Mouse (Mus musculus): ENCODE results near the gene Nek11. TPM values are rescaled to one million over a fixed set of nuclear protein-coding genes. Genes with fewer than 3 reads are reported as not detected.

The Nek11 gene
- polyA plus RNA-seq, 1 experiment from 2014 or later = 2.8 TPM

DNA sequence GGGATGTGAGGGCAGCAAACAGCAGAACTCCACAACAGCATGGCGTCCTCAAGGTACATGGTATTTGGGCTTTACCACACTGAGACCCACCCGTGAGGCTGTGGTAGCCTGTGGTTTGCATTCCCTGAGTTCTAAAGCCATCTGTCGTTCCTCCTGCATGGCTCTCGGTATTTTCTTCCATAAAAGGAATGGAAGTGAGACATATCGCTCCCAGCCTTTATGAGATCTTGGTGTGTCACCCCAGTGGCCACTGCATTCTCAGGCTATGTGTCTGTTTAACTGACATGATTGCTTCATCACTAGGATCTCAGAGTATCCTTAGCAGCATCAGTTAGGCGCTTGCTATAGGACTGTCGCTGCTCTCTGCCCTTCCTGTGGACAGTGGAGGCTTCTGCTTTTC lies 18.9 kb downstream of the Nek11 start:
- no peak for ATAC-seq (ENCODE audit: low FRiP score)
- no peak for DNase-seq (ENCODE audit: low spot score)
- WGBS = 85% methylated on average over 7 of the region's 7 CpGs
- H3K27ac ChIP-seq (ENCODE audit: low read depth, low read length) = no peak overlapping the region
- no peaks in the 10 kb centered on the region for H3K27me3 ChIP-seq (ENCODE audit: control insufficient read depth, insufficient read depth, low read length)
- H3K4me1 ChIP-seq (replicated peaks; ENCODE audit: control insufficient read depth, insufficient read depth, low read length) = no peaks in the 10 kb centered on the region
- no peak overlapping the region for H3K9ac ChIP-seq (ENCODE audit: low read depth, low read length)
- no peaks in the 10 kb centered on the region for H3K36me3 ChIP-seq (ENCODE audit: control insufficient read depth, insufficient read depth, low read length)
- no peak overlapping the region for H3K4me2 ChIP-seq (replicated peaks; ENCODE audit: low read depth, low read length)
- no peaks in the 10 kb centered on the region for H3K9me3 ChIP-seq (ENCODE audit: control insufficient read depth, low read length)
- H3K4me3 ChIP-seq (ENCODE audit: low read depth, low read length) = no peak overlapping the region

DNA sequence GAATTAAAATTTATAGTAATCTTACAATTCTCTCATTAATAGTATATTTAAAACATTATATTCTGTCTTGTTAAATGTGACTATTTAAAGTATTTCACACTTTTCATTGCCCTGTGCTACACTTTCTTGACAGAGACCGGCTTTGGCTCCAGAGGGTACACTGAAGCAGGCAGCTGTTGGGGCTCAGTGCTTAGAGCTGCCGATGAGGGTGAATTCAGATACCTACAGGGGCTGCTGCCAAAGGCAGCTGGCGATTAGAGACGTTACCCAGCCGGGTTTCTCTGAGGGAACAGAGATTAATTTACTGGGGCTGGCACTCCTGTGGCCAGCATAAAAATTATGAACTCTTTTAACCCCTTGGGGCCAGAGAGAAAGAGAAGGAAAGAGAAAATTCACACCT lies 21.0 kb downstream of the Nek11 start:
- H3K4me2 ChIP-seq (replicated peaks; ENCODE audit: low read depth, low read length) = no peak overlapping the region
- H3K4me3 ChIP-seq (ENCODE audit: low read depth, low read length) = no peak overlapping the region
- no peaks in the 10 kb centered on the region for H3K27me3 ChIP-seq (ENCODE audit: control insufficient read depth, insufficient read depth, low read length)
- H3K4me1 ChIP-seq (replicated peaks; ENCODE audit: control insufficient read depth, insufficient read depth, low read length) = no peaks in the 10 kb centered on the region
- 72% methylated on average over 5 of the region's 5 CpGs for WGBS
- ATAC-seq (ENCODE audit: low FRiP score) (no peak), DNase-seq (ENCODE audit: low spot score) (no peak)
- H3K9me3 ChIP-seq (ENCODE audit: control insufficient read depth, low read length) = no peaks in the 10 kb centered on the region
- H3K27ac ChIP-seq (ENCODE audit: low read depth, low read length) = no peak overlapping the region
- H3K9ac ChIP-seq (ENCODE audit: low read depth, low read length) = no peak overlapping the region
- no peaks in the 10 kb centered on the region for H3K36me3 ChIP-seq (ENCODE audit: control insufficient read depth, insufficient read depth, low read length)

DNA sequence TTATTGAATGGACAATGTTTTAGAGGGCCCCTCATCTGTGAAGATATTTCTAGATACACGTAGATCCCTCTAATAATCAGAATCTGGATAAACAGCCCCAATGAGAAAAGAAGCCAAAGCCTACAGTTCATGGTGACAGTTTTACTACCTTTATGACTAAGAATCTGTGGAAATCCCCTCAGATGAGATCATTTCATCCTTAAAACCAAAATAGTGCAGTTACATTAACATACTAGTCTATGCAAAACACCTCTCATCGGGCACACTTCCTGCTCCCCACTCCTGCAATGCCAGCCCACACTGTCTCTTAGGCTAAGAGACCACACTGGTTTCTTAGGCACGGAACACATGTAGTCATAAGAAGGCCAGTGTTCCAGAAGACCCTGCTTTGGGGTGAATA lies 26.7 kb downstream of the Nek11 start:
- no peak overlapping the region for H3K4me2 ChIP-seq (replicated peaks; ENCODE audit: low read depth, low read length)
- no peak overlapping the region for H3K4me3 ChIP-seq (ENCODE audit: low read depth, low read length)
- H3K9ac ChIP-seq (ENCODE audit: low read depth, low read length) = no peak overlapping the region
- no peaks in the 10 kb centered on the region for H3K27me3 ChIP-seq (ENCODE audit: control insufficient read depth, insufficient read depth, low read length)
- no peak overlapping the region for H3K27ac ChIP-seq (ENCODE audit: low read depth, low read length)
- WGBS = 86% methylated on average over 3 of the region's 3 CpGs
- ATAC-seq (ENCODE audit: low FRiP score) (no peak), DNase-seq (ENCODE audit: low spot score) (no peak)
- no peaks in the 10 kb centered on the region for H3K36me3 ChIP-seq (ENCODE audit: control insufficient read depth, insufficient read depth, low read length)
- no peaks in the 10 kb centered on the region for H3K4me1 ChIP-seq (replicated peaks; ENCODE audit: control insufficient read depth, insufficient read depth, low read length)
- no peaks in the 10 kb centered on the region for H3K9me3 ChIP-seq (ENCODE audit: control insufficient read depth, low read length)

DNA sequence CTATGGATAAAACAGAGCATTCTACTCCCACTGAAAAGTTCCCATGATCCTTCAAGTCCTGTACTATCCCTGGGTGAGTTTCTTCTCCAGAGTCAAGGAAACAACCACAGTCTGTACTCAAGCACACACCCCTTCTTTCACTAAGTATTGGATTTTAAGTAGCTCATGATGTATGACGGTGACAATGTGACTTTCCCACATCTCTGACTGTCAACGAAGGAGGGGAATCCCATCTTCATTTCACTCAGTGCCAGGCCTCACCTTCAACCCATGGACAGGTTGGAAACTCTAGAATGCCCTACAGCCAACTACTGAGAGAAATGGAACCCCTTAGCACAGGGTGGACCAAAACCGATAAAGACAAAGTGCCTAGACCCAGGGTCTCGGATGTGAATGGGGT lies 29.1 kb downstream of the Nek11 start:
- ATAC-seq (ENCODE audit: low FRiP score) = no peak
- 90% methylated on average over 4 of the region's 4 CpGs for WGBS
- H3K9me3 ChIP-seq (ENCODE audit: control insufficient read depth, low read length) = no peaks in the 10 kb centered on the region
- no peaks in the 10 kb centered on the region for H3K36me3 ChIP-seq (ENCODE audit: control insufficient read depth, insufficient read depth, low read length)
- no peak overlapping the region for H3K27ac ChIP-seq (ENCODE audit: low read depth, low read length)
- DNase-seq (ENCODE audit: low spot score) = no peak
- H3K4me2 ChIP-seq (replicated peaks; ENCODE audit: low read depth, low read length) = no peak overlapping the region
- no peak overlapping the region for H3K4me3 ChIP-seq (ENCODE audit: low read depth, low read length)
- H3K4me1 ChIP-seq (replicated peaks; ENCODE audit: control insufficient read depth, insufficient read depth, low read length) = no peaks in the 10 kb centered on the region
- no peaks in the 10 kb centered on the region for H3K27me3 ChIP-seq (ENCODE audit: control insufficient read depth, insufficient read depth, low read length)
- no peak overlapping the region for H3K9ac ChIP-seq (ENCODE audit: low read depth, low read length)

DNA sequence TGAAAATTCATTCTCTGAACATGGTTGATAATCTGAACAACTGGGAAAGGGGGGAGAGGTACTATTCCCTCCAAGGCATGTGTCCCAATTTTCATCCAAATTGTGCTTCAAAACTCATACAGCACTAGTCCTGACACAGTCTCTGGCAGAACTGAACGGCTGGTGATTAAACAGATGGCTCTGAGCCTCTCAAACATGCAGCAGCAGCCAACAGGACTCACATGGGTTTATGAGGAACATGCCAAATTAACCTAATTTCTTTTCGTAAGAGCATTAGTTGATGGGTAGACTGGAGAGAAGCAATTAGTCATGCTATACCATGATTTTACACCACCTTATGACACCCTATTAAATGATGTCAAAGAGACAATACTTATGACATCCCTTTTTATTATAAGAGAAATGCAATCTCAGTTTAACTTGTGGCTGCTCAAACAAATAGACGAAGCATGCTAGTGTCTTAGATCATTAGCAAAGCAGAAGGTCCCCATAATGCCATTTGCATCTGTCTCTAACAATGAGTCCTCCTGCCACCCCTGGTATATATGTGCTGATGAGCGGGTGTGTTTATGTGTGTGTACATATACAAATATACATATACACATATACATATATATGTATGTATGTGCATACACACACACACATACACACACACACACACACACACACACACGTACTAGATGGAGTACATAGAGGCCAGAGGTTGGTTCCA lies 31.6 kb downstream of the Nek11 start:
- ATAC-seq (ENCODE audit: low FRiP score) (no peak), DNase-seq (ENCODE audit: low spot score) (no peak)
- WGBS = 73% methylated on average over 5 of the region's 5 CpGs
- no peaks in the 10 kb centered on the region for H3K36me3 ChIP-seq (ENCODE audit: control insufficient read depth, insufficient read depth, low read length)
- H3K9ac ChIP-seq (ENCODE audit: low read depth, low read length) = no peak overlapping the region
- no peak overlapping the region for H3K4me2 ChIP-seq (replicated peaks; ENCODE audit: low read depth, low read length)
- H3K9me3 ChIP-seq (ENCODE audit: control insufficient read depth, low read length) = no peaks in the 10 kb centered on the region
- H3K4me3 ChIP-seq (ENCODE audit: low read depth, low read length) = no peak overlapping the region
- no peak overlapping the region for H3K27ac ChIP-seq (ENCODE audit: low read depth, low read length)
- no peaks in the 10 kb centered on the region for H3K4me1 ChIP-seq (replicated peaks; ENCODE audit: control insufficient read depth, insufficient read depth, low read length)
- no peaks in the 10 kb centered on the region for H3K27me3 ChIP-seq (ENCODE audit: control insufficient read depth, insufficient read depth, low read length)

DNA sequence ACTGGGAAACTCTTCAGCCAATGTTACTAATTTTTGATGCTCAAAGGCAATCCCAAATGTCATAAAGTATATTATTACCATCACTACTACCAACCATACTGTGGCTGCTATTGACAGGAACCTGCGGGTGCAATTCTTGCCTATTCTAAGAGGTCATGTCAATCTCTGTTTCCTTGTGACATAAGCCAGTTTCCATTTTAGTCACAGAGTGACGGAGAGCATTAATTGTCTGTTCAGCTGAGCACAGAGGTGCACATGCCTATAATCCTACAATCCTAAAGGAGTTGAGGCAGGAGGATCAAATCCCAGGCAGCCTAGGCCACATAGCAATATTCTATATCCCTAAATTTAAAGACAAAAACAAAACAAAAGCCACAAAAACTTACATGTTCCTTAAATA lies 33.1 kb downstream of the Nek11 start:
- Histone ChIP-seq H3K27me3 (ENCODE audit: control insufficient read depth, insufficient read depth, low read length) (no peaks in the 10 kb centered on the region), H3K9ac (ENCODE audit: low read depth, low read length) (no peak overlapping the region), H3K9me3 (ENCODE audit: control insufficient read depth, low read length) (no peaks in the 10 kb centered on the region), H3K4me1 (replicated peaks; ENCODE audit: control insufficient read depth, insufficient read depth, low read length) (no peaks in the 10 kb centered on the region), H3K4me3 (ENCODE audit: low read depth, low read length) (no peak overlapping the region), H3K4me2 (replicated peaks; ENCODE audit: low read depth, low read length) (no peak overlapping the region), H3K36me3 (ENCODE audit: control insufficient read depth, insufficient read depth, low read length) (no peaks in the 10 kb centered on the region), H3K27ac (ENCODE audit: low read depth, low read length) (no peak overlapping the region)
- DNase-seq (ENCODE audit: low spot score) (no peak), ATAC-seq (ENCODE audit: low FRiP score) (no peak)
- WGBS = 95% methylated on average over 2 of the region's 2 CpGs

DNA sequence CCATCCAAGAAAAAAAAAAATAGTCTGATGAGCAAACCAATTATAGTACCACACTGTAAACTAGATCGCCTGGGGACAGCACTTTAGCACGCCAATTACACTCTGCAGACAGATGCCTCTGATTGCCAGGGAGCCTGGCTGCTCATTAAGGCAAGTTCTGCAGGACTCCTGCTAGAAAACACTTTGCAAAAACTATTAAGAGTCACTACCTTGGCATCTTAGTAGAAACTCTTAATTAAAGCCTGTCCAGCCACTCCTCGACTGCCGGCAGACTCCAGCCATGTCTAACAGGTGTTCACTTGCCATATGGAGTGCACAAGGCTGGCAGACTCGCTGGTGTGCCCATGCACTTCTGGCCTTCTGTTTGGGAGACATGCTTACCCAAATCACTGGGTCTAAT lies 46.3 kb downstream of the Nek11 start:
- Histone ChIP-seq H3K4me2 (replicated peaks; ENCODE audit: low read depth, low read length) (no peak overlapping the region), H3K27me3 (ENCODE audit: control insufficient read depth, insufficient read depth, low read length) (no peaks in the 10 kb centered on the region), H3K27ac (ENCODE audit: low read depth, low read length) (no peak overlapping the region), H3K36me3 (ENCODE audit: control insufficient read depth, insufficient read depth, low read length) (no peaks in the 10 kb centered on the region), H3K9ac (ENCODE audit: low read depth, low read length) (no peak overlapping the region), H3K9me3 (ENCODE audit: control insufficient read depth, low read length) (no peaks in the 10 kb centered on the region), H3K4me1 (replicated peaks; ENCODE audit: control insufficient read depth, insufficient read depth, low read length) (no peaks in the 10 kb centered on the region), H3K4me3 (ENCODE audit: low read depth, low read length) (no peak overlapping the region)
- no peak for ATAC-seq (ENCODE audit: low FRiP score)
- DNase-seq (ENCODE audit: low spot score) = no peak
- 74% methylated on average over 5 of the region's 5 CpGs for WGBS

DNA sequence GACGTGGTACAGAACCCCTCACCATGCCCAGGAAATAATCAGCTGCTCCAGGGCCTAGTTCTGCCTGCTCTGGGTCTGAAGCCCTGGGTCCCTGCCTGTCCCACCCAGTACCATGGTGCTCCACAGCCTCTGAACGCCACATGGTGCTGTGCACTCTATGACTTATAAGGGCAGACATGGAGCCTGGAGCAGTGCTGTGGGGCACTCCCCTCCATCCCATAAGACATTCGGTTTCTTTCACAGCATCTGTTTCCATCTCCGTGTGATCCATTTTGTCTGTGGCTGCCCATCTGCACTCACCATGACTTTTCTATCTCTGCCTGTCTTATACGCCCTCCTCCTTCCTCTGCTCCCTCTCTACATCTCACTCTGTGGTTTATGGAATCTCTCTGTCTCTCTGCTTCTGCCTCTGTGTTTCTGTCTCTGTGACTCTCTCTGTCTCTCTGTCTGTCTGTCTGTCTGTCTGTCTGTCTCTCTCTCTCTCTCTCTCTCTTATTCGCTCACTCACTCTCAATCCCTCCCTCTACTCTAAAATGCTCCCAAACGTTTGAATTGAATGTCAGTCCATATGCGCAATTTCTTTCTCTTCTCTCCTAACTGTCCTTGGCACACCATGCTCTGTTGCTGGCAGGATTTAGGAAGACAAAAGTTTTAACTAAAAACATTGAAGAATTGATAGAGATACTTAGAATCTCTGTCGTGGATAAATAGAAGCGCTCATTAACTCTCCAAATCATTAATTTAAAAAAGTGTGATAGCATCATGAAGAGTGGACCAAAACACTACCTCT lies 46.9 kb downstream of the Nek11 start:
- Histone ChIP-seq H3K4me1 (replicated peaks; ENCODE audit: control insufficient read depth, insufficient read depth, low read length) (no peaks in the 10 kb centered on the region), H3K9me3 (ENCODE audit: control insufficient read depth, low read length) (no peaks in the 10 kb centered on the region), H3K4me2 (replicated peaks; ENCODE audit: low read depth, low read length) (no peak overlapping the region), H3K36me3 (ENCODE audit: control insufficient read depth, insufficient read depth, low read length) (no peaks in the 10 kb centered on the region), H3K27ac (ENCODE audit: low read depth, low read length) (no peak overlapping the region), H3K4me3 (ENCODE audit: low read depth, low read length) (no peak overlapping the region), H3K9ac (ENCODE audit: low read depth, low read length) (no peak overlapping the region), H3K27me3 (ENCODE audit: control insufficient read depth, insufficient read depth, low read length) (no peaks in the 10 kb centered on the region)
- DNase-seq (ENCODE audit: low spot score) (no peak), ATAC-seq (ENCODE audit: low FRiP score) (no peak)
- 77% methylated on average over 10 of the region's 10 CpGs for WGBS

All from hindbrain, embryonic 11.5 days (tissue).